Mouse (Mus musculus) c-Kit-negative CD71-positive TER-119-positive erythroid progenitor cells, embryonic 14.5 days (primary cell): ENCODE results near the gene Sspn.

Source experiments
- DNase-seq: peaks from one replicate; pipeline ENCODE4 v3.0.0-alpha.2; 2013; ENCODE audit warnings: low read depth, low spot score

Sspn gene

DNA sequence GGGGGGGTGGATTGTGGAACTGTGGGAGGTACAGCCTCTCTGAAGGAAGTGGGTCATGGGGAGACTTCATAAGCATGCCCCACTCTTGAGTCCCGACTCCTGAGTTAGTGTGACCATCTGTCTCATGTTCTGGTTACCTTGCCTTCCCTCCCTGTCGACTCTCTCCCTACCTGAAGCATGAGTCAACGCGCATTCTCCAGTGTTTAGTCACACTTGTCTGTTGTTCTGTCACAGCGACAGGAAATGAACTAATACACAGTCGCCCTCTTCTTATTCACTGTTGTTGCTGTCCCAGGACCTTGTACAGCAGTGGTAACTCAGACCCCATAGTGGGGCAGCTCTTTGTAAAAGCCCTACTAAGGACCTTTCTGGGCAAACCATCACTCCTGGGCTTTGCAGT lies 41.4 kb downstream of the Sspn start:
- no peak for DNase-seq

DNA sequence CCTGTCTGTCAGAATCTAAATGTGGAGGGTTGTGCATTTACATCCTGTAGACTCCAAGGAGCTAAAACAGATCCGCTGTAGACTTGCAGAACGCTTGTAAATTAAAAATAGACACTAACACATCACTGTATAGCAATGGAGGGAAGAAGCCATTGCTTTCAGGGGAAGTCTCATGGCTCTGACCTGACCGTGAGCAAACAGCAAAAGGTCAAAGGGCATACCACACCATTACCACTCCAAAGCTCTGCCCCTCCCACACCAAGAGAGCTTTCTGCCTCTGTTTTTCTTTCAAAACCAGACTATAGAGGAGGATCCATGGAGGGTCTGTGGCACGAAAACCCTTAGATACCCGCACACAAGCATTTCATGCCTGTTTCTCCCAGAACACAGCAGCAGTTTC lies 41.9 kb downstream of the Sspn start:
- DNase-seq: no peak

DNA sequence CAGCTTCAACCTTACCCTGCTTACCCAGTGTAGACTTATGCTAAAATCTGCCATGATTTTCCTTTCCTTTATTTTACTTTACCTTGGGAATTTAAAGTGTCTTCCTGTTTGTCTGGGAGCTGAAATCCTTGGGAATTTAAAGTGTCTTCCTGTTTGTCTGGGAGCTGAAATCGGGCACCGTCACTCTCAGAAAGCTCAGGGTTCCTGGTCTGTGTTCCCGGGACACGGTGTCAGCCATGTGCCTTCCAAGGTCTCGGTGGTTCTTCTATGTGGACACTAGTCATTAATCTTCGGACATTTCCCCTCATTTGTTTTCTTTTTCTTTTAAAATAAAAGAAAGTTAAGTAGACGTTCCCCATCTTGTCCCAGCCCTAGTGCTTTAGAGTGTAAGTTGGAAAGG lies 43.3 kb downstream of the Sspn start:
- DNase-seq: no peak

DNA sequence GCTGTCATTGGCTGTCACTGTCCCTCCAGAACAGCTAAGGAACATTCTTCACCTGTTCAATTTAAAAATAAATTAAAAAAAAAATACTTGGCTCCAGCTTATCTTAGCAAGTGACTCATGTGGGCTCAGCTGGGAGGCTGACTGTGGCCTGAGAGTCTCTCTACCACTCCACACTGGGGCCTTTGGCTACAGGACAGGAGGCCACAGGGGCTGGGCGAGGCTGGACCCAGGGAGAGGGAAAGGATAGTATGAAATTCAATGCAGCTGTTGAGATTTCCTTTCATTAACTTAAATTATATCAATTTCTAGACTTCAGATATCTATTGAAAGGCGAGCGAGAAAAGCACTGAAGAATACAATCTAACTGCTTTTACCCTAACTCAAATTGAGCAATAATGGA lies 45.9 kb downstream of the Sspn start:
- DNase-seq: no peak

DNA sequence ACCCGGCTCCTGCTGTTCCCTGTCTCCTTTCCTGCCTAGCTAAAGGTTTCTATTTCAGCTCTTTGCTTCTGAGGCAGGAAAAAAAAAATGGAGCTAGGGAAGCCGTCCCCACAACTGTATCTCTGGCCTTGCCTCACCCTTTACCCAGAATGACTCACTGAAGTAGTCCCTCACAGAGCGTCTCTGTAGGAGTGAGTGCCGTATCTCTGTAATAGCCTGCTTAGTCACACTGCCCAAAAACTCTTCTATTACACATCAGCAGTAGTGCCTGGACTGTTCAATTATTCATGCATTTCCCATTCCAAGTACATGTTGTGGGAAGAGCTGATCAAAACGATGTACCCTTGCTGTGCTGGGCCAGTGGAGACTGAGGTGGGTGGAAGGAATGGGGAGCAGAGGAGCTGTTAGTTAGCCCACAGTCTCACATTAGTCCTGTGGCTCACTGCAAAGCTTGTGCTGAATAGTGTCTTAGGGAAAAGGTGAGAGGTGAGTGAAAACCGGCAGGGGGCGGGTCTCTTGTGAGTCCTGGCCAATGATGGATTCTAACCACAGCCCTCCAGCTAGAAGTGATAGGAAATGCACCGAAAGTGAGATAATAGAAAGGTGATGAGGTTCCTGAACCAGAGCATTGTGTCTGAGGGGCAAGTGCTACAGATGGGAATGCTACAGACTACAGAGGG lies 46.5 kb downstream of the Sspn start:
- DNase-seq: no peak

DNA sequence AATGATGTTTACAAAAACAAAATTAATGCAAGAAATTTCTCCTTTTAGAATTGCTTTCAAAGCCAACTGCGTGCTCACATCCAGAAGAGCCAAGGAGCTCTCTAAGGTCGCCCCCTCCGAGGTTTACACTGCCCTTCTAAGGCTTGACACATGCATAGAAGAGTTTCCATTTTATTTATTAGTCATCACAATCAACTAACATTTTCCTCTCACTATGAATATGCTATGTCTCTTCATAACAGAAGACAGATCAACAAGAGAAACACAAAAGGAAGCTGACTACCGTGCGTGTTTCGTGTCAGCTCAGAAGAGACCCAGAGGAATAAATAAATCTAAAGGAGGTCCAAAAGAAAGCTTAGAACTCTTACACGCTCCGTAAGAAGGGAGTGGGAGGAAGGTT lies 49.6 kb downstream of the Sspn start:
- no peak for DNase-seq

DNA sequence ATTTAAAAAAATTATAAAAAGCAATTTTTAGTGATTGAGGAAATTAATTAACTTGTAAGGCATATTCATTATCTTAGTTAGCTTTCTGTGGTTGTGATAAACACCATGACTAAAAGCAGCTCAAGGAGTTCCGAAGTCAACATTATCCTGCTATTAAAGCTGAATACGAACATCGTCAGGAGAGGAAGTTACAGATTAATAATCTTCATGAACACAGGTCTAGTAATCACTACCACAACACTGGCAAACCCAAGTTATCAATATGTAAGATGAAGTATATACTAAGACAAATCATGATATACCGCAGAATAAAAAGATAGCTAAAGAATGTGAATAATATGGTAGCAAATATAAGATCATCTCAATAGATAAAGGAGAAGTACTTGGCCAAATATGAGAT lies 50.9 kb downstream of the Sspn start:
- no peak for DNase-seq

DNA sequence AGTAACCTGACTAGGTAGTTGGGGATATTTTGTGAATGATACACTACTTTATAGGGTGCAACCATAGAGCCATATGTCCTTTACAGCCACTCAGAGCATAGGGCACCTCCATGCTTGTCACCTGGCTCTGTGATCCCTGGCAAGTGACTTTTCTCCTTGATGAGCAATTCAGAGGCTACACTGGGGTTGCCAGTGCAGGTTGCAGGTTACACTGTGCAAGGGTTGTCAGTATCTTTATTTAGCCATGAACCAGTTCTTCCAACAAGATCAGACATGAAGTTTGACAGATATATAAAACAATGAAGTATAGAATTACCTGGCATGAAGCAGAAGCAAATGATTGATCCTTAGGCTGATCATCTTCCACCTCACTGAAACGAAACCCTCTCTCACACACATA lies 59.1 kb downstream of the Sspn start:
- no peak for DNase-seq

DNA sequence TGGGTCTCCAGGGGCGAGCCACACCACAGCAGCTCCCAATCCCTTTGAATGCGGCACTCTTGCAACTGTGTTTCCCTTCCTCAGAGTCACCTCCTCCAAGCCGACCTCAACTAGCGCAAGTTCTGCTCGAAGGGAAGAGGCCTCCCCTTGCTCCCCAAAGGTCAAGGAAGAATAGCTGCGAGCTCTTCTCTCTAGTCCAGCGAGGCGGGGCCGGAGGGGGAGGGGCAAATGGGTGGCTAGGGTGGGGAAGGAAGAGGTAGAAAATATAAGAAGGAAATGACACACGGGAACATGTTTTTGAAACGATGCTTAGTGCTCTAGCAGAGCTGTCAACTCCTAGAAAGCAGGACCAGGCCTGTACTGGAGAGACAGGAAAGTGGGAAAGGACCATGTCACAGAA lies 61.1 kb downstream of the Sspn start:
- no peak for DNase-seq

DNA sequence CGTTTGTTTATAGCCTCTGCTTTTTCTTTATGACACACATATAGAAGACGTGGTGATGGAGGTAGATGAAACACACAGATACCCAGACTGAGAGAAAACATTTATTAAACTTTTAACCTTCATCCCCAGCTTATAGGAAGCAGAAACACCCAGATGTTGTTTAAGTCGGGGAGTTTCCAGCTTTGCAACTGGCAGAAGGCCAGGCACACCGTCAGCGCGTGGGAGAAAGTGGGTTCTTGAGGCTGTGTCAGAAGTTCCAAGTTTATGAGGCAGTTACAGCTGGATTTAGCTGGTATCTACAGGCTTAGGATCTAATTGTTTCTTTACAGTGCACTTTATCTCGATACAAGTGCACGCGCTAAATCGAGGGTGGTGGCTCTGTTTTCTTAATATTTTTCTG lies 61.5 kb downstream of the Sspn start:
- DNase-seq: no peak

DNA sequence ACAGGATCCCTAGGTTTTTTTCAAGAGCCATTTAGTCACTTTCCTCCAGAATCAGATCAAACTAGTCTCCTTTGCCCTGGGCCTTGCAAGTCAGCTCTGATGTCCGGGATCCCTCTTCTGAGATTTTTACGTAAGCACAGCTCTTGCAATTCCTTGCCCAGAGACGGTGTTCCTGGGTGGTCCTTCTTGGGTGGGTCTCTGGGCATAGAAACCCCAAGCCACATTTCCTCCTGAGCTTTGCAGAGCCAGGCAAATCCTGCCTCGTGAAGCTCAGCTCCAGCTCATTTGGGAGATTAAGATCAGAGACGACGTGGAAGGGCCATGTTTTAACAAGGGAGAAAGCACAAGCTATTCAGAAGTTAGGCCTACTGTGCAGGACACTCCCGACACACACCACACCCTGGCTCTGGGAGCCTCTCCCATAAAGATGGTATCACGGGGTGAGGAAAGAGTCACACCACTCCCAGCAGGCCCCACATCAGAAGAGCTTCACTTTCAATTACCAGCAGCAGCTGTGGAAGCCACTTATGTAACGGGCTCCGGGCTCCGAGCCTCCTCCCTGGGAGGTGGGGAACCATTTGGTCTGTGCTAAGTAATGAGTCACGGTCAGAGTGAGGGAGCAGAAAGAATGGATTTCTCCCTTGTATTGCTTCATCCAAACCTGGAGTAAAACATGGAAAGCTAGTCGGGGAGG lies 67.0 kb downstream of the Sspn start:
- no peak for DNase-seq

DNA sequence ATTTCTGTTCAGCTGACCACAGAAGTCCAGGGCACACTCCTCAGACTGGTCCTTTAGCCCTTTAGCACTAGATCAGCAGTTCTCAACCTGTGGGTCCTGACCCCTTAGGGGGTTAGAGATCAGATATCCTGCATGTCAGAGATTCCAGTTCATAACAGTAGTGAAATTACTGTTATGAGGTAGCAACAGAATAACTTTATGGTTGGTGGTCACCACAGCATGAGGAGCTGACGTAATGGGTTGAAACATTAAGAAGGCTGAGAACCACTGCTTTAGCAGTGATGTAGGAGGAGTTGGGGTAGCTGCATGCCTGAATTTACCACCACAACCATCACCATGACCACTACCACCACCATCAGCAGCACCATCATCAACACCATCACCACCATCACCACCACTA lies 69.3 kb downstream of the Sspn start:
- DNase-seq: no peak

DNA sequence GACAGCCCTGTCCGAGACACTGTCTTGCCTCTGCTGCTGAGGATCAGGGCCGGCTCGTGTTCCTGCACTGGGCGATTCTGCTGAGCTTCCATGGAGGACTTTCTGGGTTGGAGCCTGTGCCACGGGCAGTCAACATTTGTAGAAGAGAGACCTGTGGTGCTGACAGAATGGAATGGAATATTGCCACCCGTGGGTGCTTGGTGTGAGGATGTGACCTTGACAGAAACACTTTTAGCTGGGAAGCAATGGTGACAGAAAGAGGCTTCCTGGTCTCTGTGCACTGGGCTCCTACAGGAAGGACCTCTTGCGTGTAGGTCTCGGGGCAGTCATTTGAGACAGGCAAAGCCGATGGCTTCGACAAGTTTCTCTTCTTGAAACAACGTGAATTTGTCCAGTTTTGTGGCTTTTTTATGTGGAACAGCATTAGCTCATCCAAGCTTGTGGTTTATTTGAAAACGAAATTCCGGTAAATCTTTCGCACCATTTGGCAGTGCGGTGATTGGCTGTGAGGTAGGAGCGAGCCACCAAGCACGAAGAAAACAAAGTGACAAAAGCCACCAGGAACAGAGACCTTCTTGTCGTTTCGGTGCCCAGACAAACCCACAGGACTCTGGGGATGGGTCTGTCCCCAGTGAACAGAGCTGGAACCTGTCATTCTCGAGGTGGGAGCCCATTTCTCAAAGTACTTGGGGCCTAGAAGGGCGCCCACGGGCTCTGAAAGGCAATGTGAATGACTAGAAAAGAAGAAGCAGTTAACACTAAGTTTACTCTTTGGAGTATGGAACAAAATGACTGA lies 70.2 kb downstream of the Sspn start:
- DNase-seq: no peak

DNA sequence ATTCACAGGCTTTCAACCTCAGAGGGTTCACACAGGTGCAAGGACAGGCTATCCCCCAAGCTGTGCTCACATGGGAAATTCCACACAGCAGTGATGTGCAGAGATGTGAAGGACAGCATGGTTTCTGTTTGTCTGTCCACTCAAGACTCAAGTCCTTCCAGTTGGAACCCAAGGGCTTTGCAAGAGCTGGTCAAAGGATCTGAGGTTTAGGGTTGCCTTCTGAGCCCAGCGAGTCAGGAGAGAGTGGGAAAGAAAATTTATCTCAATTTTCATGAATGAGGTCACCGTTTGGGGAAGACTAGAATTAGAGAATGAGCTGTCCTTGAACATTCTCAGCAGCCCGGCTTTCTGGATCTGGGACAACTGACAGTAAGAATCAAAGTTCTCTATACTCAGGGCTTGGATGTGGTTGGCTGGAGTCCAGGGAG lies 72.7 kb downstream of the Sspn start:
- DNase-seq: no peak

DNA sequence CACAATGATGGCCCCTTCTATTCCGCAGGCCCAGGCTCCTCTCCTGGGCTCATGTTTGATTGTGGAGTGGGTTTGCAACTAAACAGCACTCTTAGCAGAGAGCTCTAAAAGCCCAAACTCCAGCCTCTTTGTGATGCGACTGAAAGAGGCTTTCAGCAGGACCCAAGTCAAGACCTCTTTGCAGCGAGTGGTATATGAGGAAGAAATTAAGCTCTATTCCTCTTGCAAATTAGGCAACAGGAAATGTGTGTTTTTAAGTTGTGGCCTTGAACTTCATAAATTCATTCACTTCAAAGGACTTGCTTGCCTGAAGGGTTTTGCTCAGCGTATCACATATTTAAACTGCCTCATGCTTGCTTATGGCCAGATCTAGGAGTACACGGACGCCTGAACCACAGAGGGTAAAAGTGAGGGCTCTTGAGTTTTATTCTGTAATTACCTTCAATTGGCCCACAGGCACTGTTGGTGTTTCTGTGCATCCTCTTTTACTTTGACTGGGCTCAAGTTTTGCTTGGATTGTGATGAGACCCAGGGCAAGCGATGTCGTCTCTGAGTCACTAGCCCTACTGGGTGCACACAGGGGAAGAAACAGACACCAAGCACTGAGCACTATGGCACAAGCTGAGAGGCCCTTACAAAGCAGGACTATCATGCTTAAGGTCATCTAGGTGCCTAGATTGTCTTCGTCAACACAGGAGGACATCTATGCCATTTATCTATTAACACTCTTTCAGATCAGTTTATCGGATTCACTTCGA lies 73.9 kb downstream of the Sspn start:
- no peak for DNase-seq

DNA sequence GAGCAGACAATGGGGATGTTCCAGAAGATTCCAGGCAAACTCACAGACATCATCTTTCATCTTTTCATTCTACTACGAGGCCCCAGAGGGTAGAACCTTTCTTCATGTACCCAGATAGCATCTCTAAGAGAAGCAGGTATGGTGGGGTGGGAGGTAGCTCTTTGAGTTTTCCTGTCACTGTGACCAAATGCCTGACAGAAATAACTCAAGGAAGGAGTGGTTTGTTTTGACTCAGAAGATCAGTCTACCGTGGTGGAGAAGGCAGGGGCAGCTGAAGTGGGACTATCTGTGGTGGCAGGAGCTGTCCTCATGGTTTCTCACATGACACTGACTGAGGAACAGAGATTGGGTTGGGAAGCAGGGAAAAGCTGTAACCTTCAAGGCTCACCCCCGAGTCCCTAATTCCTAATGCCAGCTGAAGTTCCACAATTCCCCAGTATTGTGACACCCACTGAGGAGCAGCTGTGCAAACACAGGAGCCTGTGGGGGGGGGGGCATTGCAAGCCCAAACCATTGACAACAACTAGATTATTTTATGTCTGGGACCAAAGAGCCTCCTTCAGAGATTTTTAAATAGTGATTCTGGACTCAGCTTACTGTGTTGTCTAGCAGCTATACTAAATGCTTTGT lies 74.6 kb downstream of the Sspn start:
- DNase-seq: no peak

DNA sequence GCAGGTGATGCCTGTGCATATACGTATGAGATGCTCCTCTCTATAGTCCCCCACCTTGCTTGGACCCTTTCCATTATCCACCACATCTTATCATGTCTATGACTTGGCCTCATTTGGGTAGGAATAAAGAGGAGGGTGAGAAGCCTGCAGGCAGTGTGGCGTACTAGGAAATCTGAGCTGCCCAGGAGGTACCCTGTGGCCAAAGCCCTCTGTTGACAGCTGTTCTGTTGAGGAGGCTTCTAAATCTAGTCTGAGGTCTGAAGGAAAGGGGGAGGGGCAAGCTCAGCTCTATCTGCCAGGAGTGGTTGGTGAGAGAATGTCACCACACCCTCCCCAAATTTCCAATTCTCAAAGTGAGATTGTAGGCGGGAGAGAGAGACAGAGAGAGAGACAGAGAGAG lies 75.3 kb downstream of the Sspn start:
- no peak for DNase-seq

DNA sequence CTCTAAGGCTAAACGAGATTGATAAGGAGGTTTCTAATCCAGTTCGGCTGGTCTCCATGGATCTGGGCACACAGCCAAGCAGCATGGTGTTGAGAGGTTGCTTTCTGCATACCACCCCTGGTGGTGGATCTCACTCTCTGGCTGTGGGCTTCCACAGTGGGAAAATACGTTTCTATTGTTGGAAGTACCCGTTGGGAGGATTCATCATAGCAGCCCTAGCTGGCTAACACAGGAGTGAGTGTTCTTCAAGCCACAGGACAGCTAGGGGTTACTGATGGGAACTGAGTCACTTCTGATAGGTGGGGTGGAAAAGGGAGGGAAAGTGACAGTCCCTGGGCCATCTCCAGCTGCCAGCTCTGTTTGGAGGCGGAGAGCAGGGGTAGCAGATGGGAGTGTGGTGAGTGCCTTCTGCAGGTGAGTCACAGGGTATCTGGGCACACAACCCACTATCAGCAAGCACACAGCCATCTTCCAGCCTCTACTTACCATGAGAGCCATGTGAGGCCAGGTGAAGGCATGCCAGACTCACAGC lies 77.1 kb downstream of the Sspn start:
- no peak for DNase-seq

DNA sequence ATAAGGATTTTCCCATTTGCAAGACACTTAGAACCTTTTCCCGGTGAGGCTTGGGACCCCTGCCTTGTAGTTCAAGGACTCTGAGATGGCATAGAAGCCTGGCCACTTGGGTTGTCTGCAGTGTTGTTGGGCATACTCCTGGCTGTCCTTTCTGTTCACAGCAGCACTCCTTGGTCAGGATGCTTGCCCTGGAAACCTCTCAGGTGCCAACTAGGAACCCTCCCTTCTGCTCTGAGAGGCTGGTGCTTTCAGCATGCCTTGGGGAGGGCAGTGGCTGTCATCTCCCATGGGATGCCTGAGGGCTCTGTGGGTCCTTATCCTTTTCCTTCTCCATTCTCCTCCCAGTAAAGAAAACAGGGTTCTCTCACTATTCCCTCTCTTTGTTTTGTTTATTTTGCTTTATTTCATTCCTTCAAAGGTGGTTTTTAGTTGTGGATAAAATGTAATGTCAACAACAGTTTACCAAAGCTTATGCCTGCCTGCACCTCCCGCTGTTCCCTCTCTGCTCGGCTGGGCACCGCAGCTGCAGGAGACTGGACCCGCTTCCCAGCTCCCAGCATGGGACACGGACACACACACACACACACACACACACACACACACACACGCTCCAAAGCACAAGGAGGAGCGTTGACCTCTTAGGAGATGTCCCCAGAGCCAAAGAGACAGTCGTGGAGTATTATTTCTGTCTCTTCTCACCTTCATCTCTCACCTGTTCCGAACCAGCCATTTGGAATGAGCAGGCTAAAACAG lies 77.9 kb downstream of the Sspn start:
- DNase-seq: no peak

DNA sequence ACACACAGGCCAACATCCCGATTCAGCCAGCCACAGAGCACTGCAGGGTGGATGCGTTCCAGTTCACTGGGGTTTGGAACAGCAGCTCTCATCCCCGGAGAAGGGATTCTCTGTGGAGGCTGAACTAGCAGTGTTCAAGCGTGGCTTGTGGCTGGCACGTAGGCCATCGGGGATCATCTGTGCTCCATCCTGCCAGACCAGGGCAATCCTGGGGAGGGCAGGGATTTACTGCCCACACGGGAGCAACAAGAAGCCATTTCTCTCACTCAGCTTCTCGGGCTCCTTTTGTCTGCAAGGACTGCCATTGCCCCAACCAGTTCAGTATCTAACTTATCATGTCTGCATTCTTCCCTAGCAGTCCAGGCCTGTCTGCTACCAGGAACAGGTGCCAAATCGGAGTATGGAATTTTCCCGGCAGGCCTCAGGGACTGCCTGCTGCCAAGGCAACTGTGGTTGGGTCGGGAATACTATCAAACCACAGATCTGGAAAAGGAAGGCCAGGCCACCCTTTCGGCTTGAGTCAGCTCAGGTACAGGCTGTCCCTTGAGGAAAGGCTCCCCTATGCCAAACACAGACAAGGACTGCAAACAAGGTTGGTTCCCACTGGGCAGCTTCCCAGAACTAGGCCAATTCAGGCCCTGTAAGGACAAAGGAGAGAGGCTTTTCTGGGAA lies 78.8 kb downstream of the Sspn start:
- no peak for DNase-seq
